Mouse (Mus musculus): ENCODE results near the gene Zfp119b.
"Not testable (repeated sequence)": the region's sequence is repeated elsewhere in the genome, so short reads cannot be mapped to it uniquely, and the experiment has no call there.

GRCm38 (mm10) chr17:55944387-55944865 is 4.9 kb downstream of the Zfp119b start:
- not testable (repeated sequence) for TF ChIP-seq CTCF (conservative IDR thresholded peaks at IDR 0.05; ENCODE audit: insufficient read depth, insufficient read length, low read depth, low read length); POLR2A (IDR thresholded peaks at IDR 0.05; ENCODE audit: low read depth, low read length)
